Mouse (Mus musculus) heart, postnatal 0 days (tissue): ENCODE measurements around the gene Clnk.

Source experiments
- CTCF ChIP-seq: IDR thresholded peaks from 2 replicates; pipeline ENCODE4 v1.5.1; 2016; ENCODE audit warnings: antibody characterized with exemption, control low read depth, low read depth
- EP300 ChIP-seq: IDR thresholded peaks from 2 replicates; pipeline ENCODE4 v1.6.1; 2016; ENCODE audit warnings: antibody characterized with exemption, low read depth

DNA sequence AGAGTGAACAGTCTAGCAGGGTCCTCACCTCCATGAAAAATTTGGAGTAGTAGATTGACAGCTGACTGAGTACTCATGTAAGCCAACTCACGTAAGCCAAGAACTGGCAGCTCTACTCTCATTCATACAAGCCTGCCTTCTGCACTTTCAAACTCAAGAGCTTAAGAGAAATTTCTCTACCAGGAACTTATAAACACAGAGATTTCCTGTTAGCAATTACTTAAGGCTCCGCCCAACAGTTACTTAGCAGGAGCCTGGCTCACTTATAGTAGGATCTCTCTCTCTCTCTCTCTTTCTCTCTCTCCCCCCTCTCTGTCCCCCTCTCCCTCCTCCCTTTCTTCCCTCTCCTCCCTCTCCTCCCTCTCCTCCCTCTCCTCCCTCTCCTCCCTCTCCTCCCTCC is 32.3 kb downstream of the Clnk start:
- TF ChIP-seq CTCF (no peak), EP300 (no peak)
